Mouse (Mus musculus) embryonic fibroblast, embryonic 13.5 days (primary cell): ENCODE results near the gene Srpk1.

Experiments
- CTCF ChIP-seq: IDR thresholded peaks from 2 replicates; pipeline ENCODE4 v1.5.1; 2011; ENCODE audit warnings: mild to moderate bottlenecking, control low read depth, low read length, moderate library complexity, borderline replicate concordance; ENCODE audit not compliant: insufficient read depth
- POLR2A ChIP-seq: IDR thresholded peaks from 2 replicates; pipeline ENCODE4 v1.6.1; 2011; ENCODE audit warnings: low read depth, mild to moderate bottlenecking, control low read depth, low read length, moderate library complexity

DNA sequence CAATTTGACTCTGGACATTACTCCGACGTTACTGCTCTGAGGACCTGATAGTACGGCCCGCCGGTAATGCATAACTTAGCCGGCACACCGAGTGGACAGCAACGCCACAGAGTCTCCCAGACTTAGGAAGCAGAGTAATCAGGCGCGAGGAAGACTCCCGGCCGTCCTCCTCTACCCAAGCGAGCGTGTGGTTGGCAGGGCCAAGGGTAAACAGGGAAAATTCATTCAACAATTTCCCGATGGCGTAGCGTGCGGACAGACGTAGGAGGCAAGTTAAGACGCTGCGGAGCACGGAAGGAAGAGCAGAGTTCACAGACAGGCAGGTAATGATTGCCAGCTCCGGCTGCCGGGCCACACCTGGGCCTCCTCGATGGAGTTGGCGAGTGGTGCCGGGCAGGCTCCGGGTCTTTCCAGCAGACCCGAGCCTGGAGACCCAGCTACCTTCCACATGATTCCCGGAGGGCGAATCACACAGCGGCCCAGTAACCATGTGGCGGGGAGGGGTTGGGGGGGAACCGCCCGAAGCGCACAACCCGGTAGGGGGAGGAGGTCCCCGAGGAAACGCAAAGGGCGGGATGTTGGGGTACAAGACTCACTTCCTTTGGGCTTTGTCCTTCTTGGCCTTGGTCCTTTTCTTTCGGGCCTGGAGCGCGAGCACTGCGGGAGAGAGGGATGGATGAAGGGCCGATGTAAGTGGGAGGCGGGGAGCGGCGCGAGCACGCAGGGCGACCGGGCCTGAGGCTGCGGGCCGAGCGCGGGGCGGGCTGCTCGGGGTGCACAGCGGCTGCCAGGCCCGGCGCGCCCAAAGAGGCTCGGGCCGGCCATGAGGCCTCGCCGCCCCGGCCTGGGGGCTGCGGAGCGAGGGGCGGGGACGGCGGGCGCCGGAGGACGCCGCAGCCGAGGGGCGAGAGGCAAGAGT lies 869 bp downstream of the Srpk1 start:
- peak; percentile 63; the same call in 1 of the 2 replicates for TF ChIP-seq POLR2A
- no peak for TF ChIP-seq CTCF
